Mouse (Mus musculus) midbrain, embryonic 12.5 days (tissue): ENCODE data around the gene Gm19965. TPM values are rescaled to one million over a fixed set of nuclear protein-coding genes. Genes with fewer than 3 reads are reported as not detected.

Source experiments
- ATAC-seq: fragments of 200-750 bp; cut with Nextera tagmentation; 2 replicates; pipeline ENCODE4 v1.8.0; 2017; ENCODE audit warnings: low read depth, moderate TSS enrichment, moderate library complexity; ENCODE audit not compliant: low FRiP score
- H3K27ac ChIP-seq: fragments of 300-500 bp; sonication (generic); replicated peaks from 2 replicates; pipeline ENCODE4 v1.5.1; 2016; ENCODE audit warnings: mild to moderate bottlenecking
- H3K27me3 ChIP-seq: fragments of 300-500 bp; sonication (generic); 2 replicates; pipeline ENCODE4 v1.6.1; 2016; ENCODE audit warnings: mild to moderate bottlenecking
- H3K36me3 ChIP-seq: fragments of 300-500 bp; sonication (generic); 2 replicates; pipeline ENCODE4 v1.6.1; 2016
- H3K4me1 ChIP-seq: fragments of 300-500 bp; sonication (generic); 2 replicates; pipeline ENCODE4 v1.6.1; 2016
- H3K4me2 ChIP-seq: fragments of 300-500 bp; sonication (generic); replicated peaks from 2 replicates; pipeline ENCODE4 v1.6.1; 2016; ENCODE audit warnings: mild to moderate bottlenecking, moderate library complexity
- H3K4me3 ChIP-seq: fragments of 300-500 bp; sonication (generic); 2 replicates; pipeline ENCODE4 v1.5.1; 2016; ENCODE audit warnings: mild to moderate bottlenecking
- H3K9ac ChIP-seq: fragments of 300-500 bp; sonication (generic); replicated peaks from 2 replicates; pipeline ENCODE4 v1.6.1; 2016; ENCODE audit warnings: mild to moderate bottlenecking, moderate library complexity
- H3K9me3 ChIP-seq: fragments of 300-500 bp; sonication (generic); 2 replicates; pipeline ENCODE4 v1.6.1; 2016; ENCODE audit warnings: mild to moderate bottlenecking
- WGBS: fragments of 180-500 bp; shearing (Covaris S2); methylation state at CpG from one replicate; pipeline ENCODE4 v1.1.7; 2016; 5-methylcytosine and 5-hydroxymethylcytosine counted together
- polyA plus RNA-seq: library from polyadenylated mRNA; unstranded; fragments of >200 nt; fragmentation: Nextera tagmentation; extraction: Ambion mirVana; gene quantifications from 2 replicates; pipeline ENCODE4 v1.2.1, GENCODE M21; 2016

Gm19965 gene
- polyA plus RNA-seq = 0.07 TPM in 1 of 2 replicates, not detected in the other

DNA sequence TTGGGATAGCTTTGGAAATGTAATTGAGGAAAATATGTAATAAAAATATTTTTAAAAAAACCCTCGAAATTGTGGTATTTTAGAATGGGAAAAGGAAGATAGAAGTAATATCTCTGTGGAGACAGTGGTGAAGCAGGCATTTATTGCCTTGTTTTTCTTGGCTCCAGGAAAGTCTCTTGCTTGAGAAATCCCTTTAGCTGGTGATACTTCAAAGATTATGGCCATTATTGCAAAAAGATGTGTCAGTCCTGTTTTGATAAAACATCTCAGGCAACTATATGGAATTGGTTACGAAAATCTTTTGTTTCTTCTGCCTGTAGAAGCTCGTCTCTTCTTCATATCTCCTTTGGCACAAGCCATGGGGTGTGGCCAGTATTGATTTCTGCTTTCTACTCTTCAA is at the start of gene Gm19965:
TSS of gene Gm19965 (plus strand) at position 301 of the 400 bp plus-strand sequence.
- H3K9me3 ChIP-seq = no peaks in the 10 kb centered on the region
- 82% methylated on average over 3 of the region's 3 CpGs for WGBS
- no peak within 1 kb of the TSS for H3K9ac ChIP-seq
- H3K4me1 ChIP-seq = no peaks in the 10 kb centered on the region
- H3K27ac ChIP-seq = no peak within 1 kb of the TSS
- no peaks in the 10 kb centered on the region for H3K27me3 ChIP-seq
- no peak within 1 kb of the TSS for H3K4me3 ChIP-seq
- no peak within 1 kb of the TSS for H3K4me2 ChIP-seq
- no peaks in the 10 kb centered on the region for H3K36me3 ChIP-seq
- no peak for ATAC-seq

DNA sequence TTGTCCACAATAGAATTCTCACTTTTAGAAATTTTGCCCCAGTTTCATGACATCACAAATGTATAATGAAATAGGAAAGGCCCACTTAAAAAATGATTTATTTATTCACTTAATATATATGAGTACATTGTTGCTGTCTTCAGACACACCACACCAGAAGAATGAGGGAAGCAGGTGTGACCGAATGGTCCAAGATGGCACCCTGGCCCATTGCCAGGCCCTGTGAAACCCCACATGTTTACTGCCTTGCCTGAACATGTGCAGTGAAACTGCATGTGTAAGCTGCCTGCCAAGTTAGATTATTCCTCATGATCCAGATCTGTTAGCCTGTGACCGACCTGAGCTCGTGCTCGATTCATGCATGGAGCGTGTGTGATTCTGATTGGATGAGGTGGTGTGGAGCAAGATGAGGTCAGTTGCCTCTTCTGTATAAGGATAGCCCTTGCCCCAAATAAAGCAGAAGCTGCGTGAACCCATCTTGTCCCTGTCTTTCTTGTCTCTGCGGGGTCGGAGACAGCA is 20.3 kb upstream of the Gm19965 start:
- Histone ChIP-seq H3K9me3 (no peaks in the 10 kb centered on the region), H3K36me3 (no peaks in the 10 kb centered on the region), H3K4me2 (no peak overlapping the region), H3K27ac (no peak overlapping the region), H3K4me3 (no peak overlapping the region), H3K4me1 (no peaks in the 10 kb centered on the region), H3K27me3 (no peaks in the 10 kb centered on the region), H3K9ac (no peak overlapping the region)
- WGBS = 88% methylated on average over 8 of the region's 8 CpGs
- no peak for ATAC-seq
